Mouse (Mus musculus): ENCODE measurements around the gene Myo19.
"Not testable (repeated sequence)": the region's sequence is repeated elsewhere in the genome, so short reads cannot be mapped to it uniquely, and the experiment has no call there.

DNA sequence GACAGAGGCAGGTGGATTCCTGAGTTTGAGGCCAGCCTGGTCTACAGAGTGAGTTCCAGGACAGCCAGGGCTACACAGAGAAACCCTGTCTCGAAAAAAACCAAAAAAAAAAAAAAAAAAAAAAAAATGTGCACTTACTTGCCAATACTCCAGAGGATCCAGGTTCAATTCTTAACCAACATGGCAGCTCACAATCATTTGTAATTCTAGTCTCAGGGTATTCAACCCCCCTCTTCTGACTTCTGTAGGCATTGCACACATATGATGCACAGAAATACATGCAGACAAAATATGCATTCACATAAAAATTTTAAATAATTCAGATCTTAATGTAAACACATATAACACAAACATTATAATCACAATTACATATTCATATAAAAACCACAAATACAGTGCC, 3.9 kb upstream of the Myo19 start:
- TF ChIP-seq POLR2A (IDR thresholded peaks at IDR 0.05; ENCODE audit: low read depth, low read length); CTCF (conservative IDR thresholded peaks at IDR 0.05; ENCODE audit: insufficient read depth, insufficient read length, low read depth, low read length): not testable (repeated sequence)
